Mouse (Mus musculus) embryonic facial prominence, embryonic 13.5 days (tissue): ENCODE results near the gene Cd300lf. TPM values are rescaled to one million over a fixed set of nuclear protein-coding genes. Genes with fewer than 3 reads are reported as not detected.
A peak's percentile ranks its signal among the peaks of the same experiment; 100 is the strongest.

Experiments
- ATAC-seq: fragments of 200-750 bp; cut with Nextera tagmentation; 2 replicates; pipeline ENCODE4 v1.8.0; 2017; ENCODE audit warnings: low read depth; ENCODE audit not compliant: insufficient number of reproducible peaks, insufficient read depth, low FRiP score, low TSS enrichment
- H3K27ac ChIP-seq: fragments of 300-500 bp; sonication (generic); 2 replicates; pipeline ENCODE4 v1.5.1; 2015; ENCODE audit warnings: moderate library complexity, mild to moderate bottlenecking, inconsistent platforms
- H3K27me3 ChIP-seq: fragments of 300-500 bp; sonication (generic); 2 replicates; pipeline ENCODE4 v1.6.1; 2015; ENCODE audit warnings: mild to moderate bottlenecking, inconsistent platforms
- H3K36me3 ChIP-seq: fragments of 300-500 bp; sonication (generic); 2 replicates; pipeline ENCODE4 v1.6.1; 2015; ENCODE audit warnings: mild to moderate bottlenecking, inconsistent platforms
- H3K4me1 ChIP-seq: fragments of 300-500 bp; sonication (generic); 2 replicates; pipeline ENCODE4 v1.6.1; 2015; ENCODE audit warnings: inconsistent platforms
- H3K4me2 ChIP-seq: fragments of 300-500 bp; sonication (generic); 2 replicates; pipeline ENCODE4 v1.6.1; 2015; ENCODE audit warnings: moderate library complexity, mild to moderate bottlenecking, inconsistent platforms
- H3K4me3 ChIP-seq: fragments of 300-500 bp; sonication (generic); 2 replicates; pipeline ENCODE4 v1.5.1; 2015; ENCODE audit warnings: mild to moderate bottlenecking, inconsistent platforms
- H3K9ac ChIP-seq: fragments of 300-500 bp; sonication (generic); 2 replicates; pipeline ENCODE4 v1.6.1; 2015; ENCODE audit warnings: mild to moderate bottlenecking, inconsistent platforms
- H3K9me3 ChIP-seq: fragments of 300-500 bp; sonication (generic); 2 replicates; pipeline ENCODE4 v1.6.1; 2016; ENCODE audit warnings: inconsistent platforms
- WGBS: fragments of 180-500 bp; shearing (Covaris S2); methylation state at CpG from one replicate; pipeline ENCODE4 v1.1.7; 2015; ENCODE audit warnings: mixed read lengths; 5-methylcytosine and 5-hydroxymethylcytosine counted together
- polyA plus RNA-seq: library from polyadenylated mRNA; unstranded; fragments of >200 nt; fragmentation: Nextera tagmentation; extraction: Ambion mirVana; gene quantifications from 2 replicates; pipeline ENCODE4 v1.2.1, GENCODE M21; 2015

The Cd300lf gene
- polyA plus RNA-seq, 1 experiment from 2014 or later = 0.38 TPM

DNA sequence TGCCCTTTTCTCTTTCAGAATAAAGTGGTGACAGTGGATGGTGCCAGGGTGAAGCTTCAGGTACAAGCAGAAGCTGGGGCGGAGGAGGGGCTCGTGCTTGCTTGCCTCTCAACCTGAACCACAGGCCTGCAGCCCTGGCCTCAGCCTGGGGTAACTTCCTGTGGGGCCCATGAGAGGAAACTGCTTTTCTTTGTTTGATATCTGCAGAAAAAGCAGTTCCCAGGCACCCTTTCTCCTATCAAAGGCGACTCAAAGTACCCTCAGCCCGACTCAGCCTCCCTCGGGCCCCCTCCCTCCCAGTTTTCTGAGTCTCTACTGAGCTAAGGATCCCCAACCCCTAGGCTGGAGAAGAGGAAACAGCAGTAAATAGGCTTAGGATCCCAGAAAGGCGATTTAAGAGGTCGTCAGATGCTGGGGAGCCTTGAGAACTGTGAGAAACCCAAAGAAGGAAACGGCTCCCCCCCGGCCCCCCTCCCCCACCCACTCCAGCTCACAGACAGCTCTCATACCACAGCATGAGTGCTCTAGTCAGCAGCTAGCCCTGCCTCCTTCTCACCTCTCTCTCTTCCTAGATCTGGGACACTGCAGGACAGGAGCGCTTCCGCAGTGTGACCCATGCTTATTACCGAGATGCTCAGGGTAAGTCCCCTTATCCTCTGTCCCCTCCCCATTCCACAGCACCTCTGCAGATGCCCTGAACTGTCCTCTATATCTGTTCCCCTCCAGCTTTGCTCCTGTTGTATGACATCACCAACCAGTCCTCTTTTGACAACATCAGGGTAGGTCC, 24.3 kb upstream of the Cd300lf start:
- H3K27me3 ChIP-seq = peaks cover 70% of the 10 kb centered on the region
- H3K9ac ChIP-seq = no peak overlapping the region; the same call in 1 of the 2 replicates
- no peak overlapping the region for H3K4me3 ChIP-seq

DNA sequence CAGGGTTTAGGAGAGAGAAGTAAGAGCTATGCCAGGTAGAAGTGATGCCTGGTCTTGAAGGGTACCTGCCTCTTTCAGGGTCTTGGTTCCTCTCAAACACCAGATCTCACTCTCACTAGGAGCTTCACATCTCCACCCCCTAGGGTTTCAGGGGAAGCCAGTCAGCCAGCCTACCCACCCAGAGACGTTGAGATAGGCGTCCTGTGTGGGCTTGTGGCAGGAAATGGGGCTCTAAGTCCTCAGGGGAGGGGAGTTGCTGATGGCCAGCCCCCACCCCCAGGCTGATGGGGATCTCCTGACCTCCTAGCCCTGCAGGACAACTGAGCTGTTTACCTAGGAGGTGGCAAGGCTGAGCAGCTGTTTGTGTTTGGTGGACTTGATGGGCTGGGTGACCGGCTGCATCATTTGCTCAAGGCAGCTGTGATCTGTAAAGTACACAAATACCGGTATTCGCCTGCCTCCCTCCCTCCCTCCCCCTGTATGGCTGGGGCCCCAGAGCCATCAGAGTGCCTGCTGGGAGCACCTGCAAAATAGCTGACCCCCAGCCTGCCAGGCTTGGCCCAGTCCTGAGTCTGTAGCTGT, 21.4 kb upstream of the Cd300lf start:
- H3K36me3 ChIP-seq = no peaks in the 10 kb centered on the region
- H3K9ac ChIP-seq = no peak overlapping the region
- H3K4me2 ChIP-seq = no peak overlapping the region
- H3K27me3 ChIP-seq = peaks cover 55% of the 10 kb centered on the region
- 6% methylated on average over 5 of the region's 5 CpGs for WGBS
- H3K9me3 ChIP-seq = no peaks in the 10 kb centered on the region
- no peak for ATAC-seq
- no peak overlapping the region for H3K27ac ChIP-seq
- H3K4me3 ChIP-seq = no peak overlapping the region
- H3K4me1 ChIP-seq = peaks cover 30% of the 10 kb centered on the region

More for the DNA sequence above, 24.3 kb upstream of the Cd300lf start:
- no peak for ATAC-seq
- Histone ChIP-seq H3K4me1 (peaks cover 30% of the 10 kb centered on the region), H3K27ac (peak overlapping the region; percentile 33; the same call in 1 of the 2 replicates), H3K4me2 (no peak overlapping the region), H3K9me3 (no peaks in the 10 kb centered on the region), H3K36me3 (no peaks in the 10 kb centered on the region)
- WGBS = 27% methylated on average over 12 of the region's 12 CpGs

DNA sequence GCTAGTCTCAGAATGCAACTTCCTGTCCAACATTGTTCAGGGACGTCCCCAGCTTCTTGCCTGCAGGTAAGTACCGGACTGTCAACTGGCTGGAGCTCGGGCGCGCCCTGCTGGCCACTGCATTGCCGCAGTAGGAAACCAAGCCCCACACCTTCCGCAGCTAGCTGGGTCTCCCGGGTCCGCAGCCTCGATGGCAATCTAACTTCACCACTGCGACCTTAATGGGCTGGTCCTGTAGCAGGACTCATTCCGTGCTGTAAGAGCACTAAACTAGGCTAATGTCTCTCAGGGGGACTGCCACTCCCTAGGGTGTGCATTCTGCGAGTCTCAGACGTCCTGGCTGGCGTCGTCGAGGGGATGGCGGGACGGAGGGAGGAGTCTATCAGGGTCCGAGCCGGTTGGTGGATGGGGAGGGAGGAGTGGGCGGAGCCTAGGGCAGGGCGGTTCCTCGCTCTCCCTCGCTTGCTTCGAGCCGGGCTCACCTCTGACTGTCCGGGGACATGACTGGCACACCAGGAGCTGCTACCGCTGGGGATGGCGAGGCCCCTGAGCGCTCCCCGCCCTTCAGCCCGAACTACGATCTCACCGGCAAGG, 20.0 kb upstream of the Cd300lf start:
- Histone ChIP-seq H3K27me3 (peaks cover 52% of the 10 kb centered on the region), H3K4me1 (peaks cover 30% of the 10 kb centered on the region)

DNA sequence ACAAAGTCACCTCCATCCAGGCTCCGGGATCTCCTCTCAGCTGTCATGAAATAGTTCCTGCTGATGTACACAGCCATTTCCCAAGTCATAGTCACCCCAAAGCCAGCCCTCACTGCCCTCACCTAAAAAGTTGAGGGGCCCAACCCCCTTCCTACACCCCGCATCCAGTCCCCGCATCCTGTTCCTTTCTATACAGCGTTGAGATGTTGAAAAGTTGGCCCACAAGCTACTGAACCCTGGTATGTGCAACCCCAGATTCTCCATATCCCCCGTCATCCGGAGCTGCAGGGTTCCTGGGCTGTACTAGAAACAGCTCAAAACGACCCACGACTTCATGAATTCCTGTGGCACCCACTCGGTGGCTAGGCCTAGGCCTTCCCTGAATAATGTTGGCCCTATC, 19.3 kb upstream of the Cd300lf start:
- H3K9ac ChIP-seq = no peak overlapping the region
- no peak for ATAC-seq
- no peak overlapping the region for H3K4me2 ChIP-seq
- no peak overlapping the region for H3K27ac ChIP-seq
- H3K36me3 ChIP-seq = no peaks in the 10 kb centered on the region
- peaks cover 3% of the 10 kb centered on the region; the same call in 1 of the 2 replicates for H3K9me3 ChIP-seq
- H3K27me3 ChIP-seq = peaks cover 52% of the 10 kb centered on the region
- no peak overlapping the region for H3K4me3 ChIP-seq
- WGBS = 80% methylated on average over 9 of the region's 9 CpGs
- H3K4me1 ChIP-seq = peaks cover 24% of the 10 kb centered on the region

More for the DNA sequence above, 20.0 kb upstream of the Cd300lf start:
- 1% methylated on average over 32 of the region's 35 CpGs for WGBS
- no peak overlapping the region for H3K27ac ChIP-seq
- peak overlapping the region; percentile 53 for H3K4me2 ChIP-seq
- H3K4me3 ChIP-seq = peak overlapping the region; percentile 37
- H3K9me3 ChIP-seq = peaks cover 3% of the 10 kb centered on the region; the same call in 1 of the 2 replicates
- H3K9ac ChIP-seq = 0 out of 2 replicates have a peak overlapping the region, but pooled peaks have one; percentile 33
- no peaks in the 10 kb centered on the region for H3K36me3 ChIP-seq
- 0 out of 2 replicates have a peak, but pooled peaks have one; percentile 39 for ATAC-seq

DNA sequence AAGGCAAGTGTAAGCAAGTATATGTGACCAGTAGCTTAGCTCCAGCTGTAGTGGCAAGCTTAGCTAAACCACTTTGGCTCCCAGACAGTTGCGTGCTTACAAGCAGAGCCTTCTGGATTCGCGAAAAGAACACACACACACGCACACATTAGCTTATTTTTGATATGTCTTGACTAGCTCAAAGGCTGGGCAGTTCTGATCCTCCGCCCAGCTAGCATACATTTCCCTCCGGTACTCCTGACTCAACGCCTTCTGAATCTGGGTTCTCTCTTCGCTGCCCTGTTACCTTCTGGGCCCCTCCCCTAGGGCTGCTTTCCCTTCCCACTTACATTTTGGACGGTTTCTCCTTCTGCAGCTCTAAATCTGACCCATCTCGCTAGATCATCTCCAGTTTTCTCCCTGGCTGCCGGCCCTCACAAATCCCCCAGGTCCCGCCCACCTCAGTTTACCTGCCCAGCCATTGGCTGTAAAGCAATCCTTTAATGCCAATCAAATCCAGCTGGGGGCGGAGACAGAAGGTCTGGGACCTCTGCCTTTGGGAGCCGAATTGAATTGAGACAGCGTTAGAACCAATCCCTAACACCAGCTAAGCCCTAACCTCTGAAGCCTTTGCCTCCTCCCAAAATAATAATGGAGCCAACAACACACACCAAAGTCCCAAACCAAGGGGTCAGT, 18.1 kb upstream of the Cd300lf start:
- H3K4me3 ChIP-seq = peak overlapping the region; percentile 36
- WGBS = 4% methylated on average over 15 of the region's 15 CpGs
- peaks cover 18% of the 10 kb centered on the region for H3K4me1 ChIP-seq
- H3K27me3 ChIP-seq = peaks cover 45% of the 10 kb centered on the region
- H3K9ac ChIP-seq = peak overlapping the region; percentile 61
- no peak overlapping the region for H3K27ac ChIP-seq
- 0 out of 2 replicates have a peak, but pooled peaks have one; percentile 56 for ATAC-seq
- peak overlapping the region; percentile 64 for H3K4me2 ChIP-seq
- no peaks in the 10 kb centered on the region for H3K36me3 ChIP-seq
- peaks cover 3% of the 10 kb centered on the region; the same call in 1 of the 2 replicates for H3K9me3 ChIP-seq

DNA sequence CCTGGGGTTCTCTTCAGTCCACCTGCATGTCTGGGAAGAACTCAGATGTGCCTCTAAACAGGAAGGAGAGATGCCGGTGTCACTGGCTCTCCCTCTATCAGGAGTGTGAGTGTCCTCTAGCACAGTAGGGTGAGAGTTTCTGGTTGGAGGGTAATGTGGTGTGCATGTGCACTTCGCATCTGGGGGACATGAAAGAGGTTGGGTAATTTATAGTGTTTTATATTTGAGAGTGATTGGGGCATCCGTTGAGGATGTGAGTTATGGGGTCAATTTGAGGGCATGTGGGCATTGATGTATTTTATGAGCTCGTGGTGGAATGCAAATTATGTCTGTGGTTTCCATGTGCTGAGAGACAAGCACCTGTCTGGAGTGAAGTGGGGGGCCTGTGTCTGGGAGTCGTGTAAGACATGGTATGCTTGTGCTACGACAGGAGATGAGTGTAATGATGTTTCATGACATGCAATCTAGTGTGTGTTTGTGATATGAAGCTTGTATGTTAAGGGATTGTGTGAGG, 17.0 kb upstream of the Cd300lf start:
- H3K4me2 ChIP-seq = no peak overlapping the region
- ATAC-seq = no peak
- 64% methylated on average over 6 of the region's 6 CpGs for WGBS

DNA sequence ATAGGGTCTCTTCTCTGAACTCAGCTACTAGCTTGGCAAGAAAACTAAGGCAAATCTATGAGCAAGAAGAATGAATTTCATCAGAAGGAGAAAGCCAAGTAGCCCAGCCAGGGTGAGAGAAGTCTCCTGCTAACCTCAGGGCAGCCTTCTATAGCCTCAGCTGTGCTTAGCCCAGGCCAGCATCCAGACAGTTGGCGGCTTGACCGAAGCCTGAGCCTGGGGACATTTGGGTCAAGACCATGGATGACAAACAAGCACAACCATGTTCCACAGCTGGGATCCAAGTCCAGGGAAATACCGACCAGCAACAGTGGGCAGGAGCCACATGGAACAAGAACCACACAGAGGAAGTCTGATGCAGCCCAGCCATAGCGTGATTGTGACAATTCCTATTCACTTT, 14.0 kb upstream of the Cd300lf start:
- Histone ChIP-seq H3K9me3 (peaks cover 3% of the 10 kb centered on the region; the same call in 1 of the 2 replicates), H3K4me3 (no peak overlapping the region), H3K36me3 (no peaks in the 10 kb centered on the region), H3K27me3 (peaks cover 8% of the 10 kb centered on the region), H3K4me2 (no peak overlapping the region), H3K9ac (no peak overlapping the region), H3K4me1 (peaks cover 13% of the 10 kb centered on the region), H3K27ac (no peak overlapping the region)
- no peak for ATAC-seq
- 80% methylated on average over 4 of the region's 4 CpGs for WGBS

More for the DNA sequence above, 17.0 kb upstream of the Cd300lf start:
- Histone ChIP-seq H3K9me3 (peaks cover 3% of the 10 kb centered on the region; the same call in 1 of the 2 replicates), H3K36me3 (no peaks in the 10 kb centered on the region), H3K9ac (no peak overlapping the region), H3K4me1 (peaks cover 18% of the 10 kb centered on the region), H3K27me3 (peaks cover 34% of the 10 kb centered on the region), H3K27ac (no peak overlapping the region), H3K4me3 (no peak overlapping the region)

DNA sequence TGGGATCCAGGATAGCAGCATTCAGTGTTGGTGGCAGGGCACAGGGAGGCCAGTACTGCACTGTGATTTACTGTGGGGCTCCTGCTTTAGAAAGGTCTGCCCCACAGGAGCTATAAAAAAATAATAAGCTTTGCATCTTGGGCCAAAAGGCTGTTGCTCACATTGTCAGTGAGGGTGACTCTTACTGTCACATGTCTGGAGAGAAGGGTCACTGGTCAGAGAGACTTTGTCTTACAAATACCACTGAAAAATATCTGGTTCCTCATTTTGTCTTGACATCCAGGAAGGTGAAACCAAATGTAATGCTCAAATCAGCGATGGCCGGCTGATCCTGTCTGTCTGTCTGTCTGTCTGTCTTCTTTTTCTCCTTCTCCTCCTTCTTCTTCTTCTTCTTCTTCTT, 8.2 kb upstream of the Cd300lf start:
- no peaks in the 10 kb centered on the region for H3K4me1 ChIP-seq
- no peak for ATAC-seq
- no peak overlapping the region for H3K9ac ChIP-seq
- H3K27me3 ChIP-seq = 0 out of 2 replicates have a peak, but pooled peaks cover 3% of the 10 kb centered on the region
- no peak overlapping the region for H3K4me2 ChIP-seq
- H3K4me3 ChIP-seq = no peak overlapping the region
- no peaks in the 10 kb centered on the region for H3K36me3 ChIP-seq
- 89% methylated on average over 2 of the region's 2 CpGs for WGBS
- H3K9me3 ChIP-seq = no peaks in the 10 kb centered on the region
- no peak overlapping the region for H3K27ac ChIP-seq

DNA sequence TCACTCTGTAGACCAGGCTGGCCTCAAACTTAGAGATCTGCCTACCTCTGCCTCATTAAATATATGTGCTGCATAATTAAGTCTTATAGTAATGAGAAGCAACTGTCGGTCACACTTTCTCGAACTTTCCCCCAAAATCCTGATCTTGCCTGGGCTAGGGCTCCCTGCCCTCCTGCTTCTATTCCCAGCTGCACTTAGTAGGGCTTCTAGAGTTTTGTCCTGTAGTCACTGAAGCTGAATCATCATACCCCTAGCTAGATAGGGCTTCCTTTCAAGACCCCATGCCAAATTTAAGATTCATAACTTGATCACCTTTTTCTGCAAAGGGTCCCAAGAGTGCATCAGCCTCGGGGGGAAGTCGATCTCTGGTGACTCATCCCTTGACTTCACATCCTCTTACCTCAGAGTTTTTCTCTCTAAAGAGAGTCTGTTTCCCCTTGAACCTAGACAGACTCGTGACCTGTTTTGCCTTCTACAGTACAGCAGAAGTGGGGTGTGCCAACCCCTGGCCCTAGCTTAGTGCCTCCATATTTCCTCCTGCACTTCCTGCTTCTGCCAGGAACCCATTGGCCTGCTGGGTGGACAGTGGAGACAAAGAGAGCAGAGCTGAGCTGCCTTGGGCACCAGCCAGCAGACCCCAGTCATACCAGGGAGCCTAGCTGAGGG, 4.9 kb upstream of the Cd300lf start:
- no peak overlapping the region for H3K4me3 ChIP-seq
- H3K9ac ChIP-seq = no peak overlapping the region
- 75% methylated on average over 5 of the region's 5 CpGs for WGBS
- no peak overlapping the region for H3K27ac ChIP-seq
- no peak for ATAC-seq
- no peaks in the 10 kb centered on the region for H3K4me1 ChIP-seq
- no peak overlapping the region for H3K4me2 ChIP-seq
- no peaks in the 10 kb centered on the region for H3K36me3 ChIP-seq
- no peaks in the 10 kb centered on the region for H3K27me3 ChIP-seq
- no peaks in the 10 kb centered on the region for H3K9me3 ChIP-seq

DNA sequence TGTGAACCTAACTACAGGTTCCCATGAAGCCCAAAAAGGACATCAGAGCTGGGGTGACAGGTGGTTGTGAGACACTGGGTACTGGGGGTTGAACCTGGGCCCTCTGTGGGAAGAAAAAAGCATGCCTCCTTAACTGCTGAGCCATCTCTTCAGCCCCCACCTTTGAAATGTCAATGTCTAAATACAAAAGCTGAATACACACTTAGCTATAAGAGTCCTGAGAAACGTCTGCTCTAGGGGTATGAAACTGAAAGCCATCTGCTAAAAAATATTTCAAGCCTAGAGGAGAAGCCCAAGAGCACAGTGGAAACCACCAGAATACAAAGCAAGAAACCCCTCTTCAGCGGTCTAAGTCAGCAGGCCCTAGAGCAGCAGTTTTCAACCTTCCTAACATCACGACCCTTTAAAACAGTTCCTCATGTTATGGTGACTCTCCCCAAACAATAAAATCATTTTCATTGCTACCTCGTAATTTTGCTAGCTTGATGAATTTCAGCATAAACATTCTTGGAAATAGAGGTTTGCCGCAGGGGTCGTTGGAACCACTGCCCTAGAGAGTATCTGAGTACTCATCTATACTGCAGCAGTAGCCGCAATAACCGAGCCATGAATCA, 1.9 kb downstream of the Cd300lf start:
- 81% methylated on average over 8 of the region's 8 CpGs for WGBS
- no peaks in the 10 kb centered on the region for H3K4me1 ChIP-seq
- no peak overlapping the region for H3K27ac ChIP-seq

More for the DNA sequence above, 1.9 kb downstream of the Cd300lf start:
- Histone ChIP-seq H3K4me2 (no peak overlapping the region), H3K9me3 (no peaks in the 10 kb centered on the region), H3K36me3 (no peaks in the 10 kb centered on the region), H3K4me3 (no peak overlapping the region), H3K9ac (no peak overlapping the region), H3K27me3 (no peaks in the 10 kb centered on the region)
- ATAC-seq = no peak
